Mouse (Mus musculus): ENCODE measurements at regions not wholly inside any gene's neighbourhood (a gene's known extent, or its start where the extent isn't known, plus 50 kb on each side); places are given as distances from the start of the nearest gene placed in this dataset.

DNA sequence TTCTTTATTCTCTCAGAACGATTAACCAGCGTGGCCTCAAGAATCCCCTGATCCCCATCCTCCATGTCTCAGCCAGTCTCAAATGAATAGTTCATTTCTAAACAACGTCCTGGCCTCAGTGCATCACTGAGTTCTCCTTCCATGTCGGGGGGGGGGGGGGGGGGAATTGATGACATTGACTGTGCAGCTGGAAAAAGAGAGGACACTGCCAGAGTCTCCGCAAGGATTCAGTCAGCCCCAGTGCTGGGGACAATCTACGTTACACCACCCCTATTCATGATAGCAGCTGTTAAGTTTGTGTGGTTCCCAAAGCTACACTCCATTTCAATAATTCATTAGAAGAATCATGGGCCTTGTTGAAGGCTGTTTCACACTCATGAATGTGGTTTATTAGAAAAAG is 108.9 kb downstream of the Erv3 start:
- no peak for DNase-seq
- WGBS: 69% methylated on average over 6 of the region's 6 CpGs
- Histone ChIP-seq H3K9me3 (ENCODE audit: low read length) (no peaks in the 10 kb centered on the region), H3K27ac (ENCODE audit: low read depth, low read length) (no peak overlapping the region), H3K9ac (no peak overlapping the region), H3K4me3 (ENCODE audit: low read depth, low read length) (no peak overlapping the region), H3K36me3 (ENCODE audit: insufficient read depth) (no peaks in the 10 kb centered on the region), H3K4me2 (ENCODE audit: low read depth) (no peak overlapping the region), H3K27me3 (ENCODE audit: insufficient read depth, low read length) (no peaks in the 10 kb centered on the region), H3K4me1 (ENCODE audit: insufficient read depth) (no peaks in the 10 kb centered on the region)
- no peak for TF ChIP-seq CTCF (IDR thresholded peaks at IDR 0.05; ENCODE audit: low read depth)
- ATAC-seq: peak; percentile 40; the same call in 1 of the 2 replicates

DNA sequence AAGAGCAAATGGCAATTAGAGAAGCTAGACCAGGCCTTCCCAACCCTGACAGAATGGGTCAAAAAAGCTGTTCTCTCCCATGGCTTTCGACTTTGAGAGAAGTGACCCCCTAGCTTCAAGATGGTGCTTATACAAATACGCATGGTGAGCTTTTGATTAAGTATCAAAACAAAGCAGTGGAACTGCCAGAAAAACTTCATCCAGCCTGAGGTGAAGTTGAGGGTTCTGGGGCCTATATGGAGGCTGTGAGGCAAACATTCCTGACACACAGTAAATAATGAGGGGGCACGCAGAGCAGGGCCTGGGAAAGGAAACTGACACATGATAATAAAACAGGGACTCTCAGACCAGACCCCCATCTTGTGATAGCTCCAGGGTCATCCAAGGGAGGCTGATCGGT is 109.3 kb downstream of the Erv3 start:
- no peak overlapping the region for H3K9ac ChIP-seq
- WGBS: 87% methylated on average over 4 of the region's 4 CpGs
- no peak overlapping the region for H3K4me3 ChIP-seq (ENCODE audit: low read depth, low read length)
- H3K27ac ChIP-seq (ENCODE audit: low read depth, low read length): no peak overlapping the region
- H3K27me3 ChIP-seq (ENCODE audit: insufficient read depth, low read length): no peaks in the 10 kb centered on the region
- H3K36me3 ChIP-seq (ENCODE audit: insufficient read depth): no peaks in the 10 kb centered on the region
- H3K4me2 ChIP-seq (ENCODE audit: low read depth): no peak overlapping the region
- no peaks in the 10 kb centered on the region for H3K4me1 ChIP-seq (ENCODE audit: insufficient read depth)
- ATAC-seq: no peak
- H3K9me3 ChIP-seq (ENCODE audit: low read length): no peaks in the 10 kb centered on the region
- no peak for TF ChIP-seq CTCF (IDR thresholded peaks at IDR 0.05; ENCODE audit: low read depth)
- DNase-seq: no peak

DNA sequence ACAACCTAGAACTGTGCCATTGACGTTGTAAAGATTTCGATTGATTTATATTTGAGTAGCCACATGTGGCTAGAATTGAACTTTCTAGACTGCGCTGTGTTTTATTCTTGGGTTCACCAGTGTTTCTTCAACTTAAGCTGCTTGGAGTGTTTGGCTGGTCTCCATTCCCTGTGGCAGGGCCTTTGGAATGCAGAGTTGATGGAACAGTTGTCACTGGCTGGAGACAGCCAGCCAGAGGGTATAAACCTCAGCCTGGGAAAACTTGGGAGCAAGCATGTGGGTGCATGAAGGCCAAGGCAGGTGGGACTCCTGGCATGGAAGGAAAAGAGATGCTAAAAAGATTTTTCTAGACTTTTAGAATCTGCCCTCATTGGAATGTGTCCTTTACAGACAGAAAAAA is 109.8 kb downstream of the Erv3 start:
- WGBS: 88% methylated on average over 3 of the region's 3 CpGs
- H3K36me3 ChIP-seq (ENCODE audit: insufficient read depth): no peaks in the 10 kb centered on the region

DNA sequence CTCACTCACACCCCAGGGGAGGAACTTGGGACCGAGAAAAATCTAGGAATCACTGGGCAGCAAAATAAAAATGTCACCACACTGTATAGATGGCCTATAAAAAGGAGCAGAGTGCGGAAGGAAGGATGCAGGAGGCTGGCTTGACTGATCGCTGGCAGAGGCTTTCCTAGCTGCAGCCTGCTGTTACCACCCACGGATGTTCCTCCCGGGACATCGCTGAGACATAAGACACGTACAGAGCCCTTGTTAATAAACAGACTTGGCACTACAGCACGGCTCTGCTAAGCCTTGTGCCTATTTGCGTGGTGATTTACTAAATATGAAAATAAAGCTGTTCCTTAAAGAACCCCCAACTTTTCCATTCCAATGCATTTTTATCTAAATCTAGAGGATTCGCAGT is 110.8 kb downstream of the Erv3 start:
- Histone ChIP-seq H3K4me2 (ENCODE audit: low read depth) (no peak overlapping the region), H3K27ac (ENCODE audit: low read depth, low read length) (no peak overlapping the region), H3K4me1 (ENCODE audit: insufficient read depth) (no peaks in the 10 kb centered on the region), H3K9ac (no peak overlapping the region), H3K27me3 (ENCODE audit: insufficient read depth, low read length) (no peaks in the 10 kb centered on the region), H3K9me3 (ENCODE audit: low read length) (no peaks in the 10 kb centered on the region), H3K4me3 (ENCODE audit: low read depth, low read length) (no peak overlapping the region), H3K36me3 (ENCODE audit: insufficient read depth) (no peaks in the 10 kb centered on the region)
- DNase-seq (no peak), ATAC-seq (no peak)
- TF ChIP-seq CTCF (IDR thresholded peaks at IDR 0.05; ENCODE audit: low read depth): no peak
- WGBS: 56% methylated on average over 10 of the region's 10 CpGs

More for the DNA sequence above, 109.8 kb downstream of the Erv3 start:
- H3K9me3 ChIP-seq (ENCODE audit: low read length): no peaks in the 10 kb centered on the region
- H3K27me3 ChIP-seq (ENCODE audit: insufficient read depth, low read length): no peaks in the 10 kb centered on the region
- ATAC-seq (no peak), DNase-seq (no peak)
- no peak overlapping the region for H3K27ac ChIP-seq (ENCODE audit: low read depth, low read length)
- H3K4me3 ChIP-seq (ENCODE audit: low read depth, low read length): no peak overlapping the region
- TF ChIP-seq CTCF (IDR thresholded peaks at IDR 0.05; ENCODE audit: low read depth): no peak
- no peak overlapping the region for H3K4me2 ChIP-seq (ENCODE audit: low read depth)
- no peaks in the 10 kb centered on the region for H3K4me1 ChIP-seq (ENCODE audit: insufficient read depth)
- no peak overlapping the region for H3K9ac ChIP-seq

DNA sequence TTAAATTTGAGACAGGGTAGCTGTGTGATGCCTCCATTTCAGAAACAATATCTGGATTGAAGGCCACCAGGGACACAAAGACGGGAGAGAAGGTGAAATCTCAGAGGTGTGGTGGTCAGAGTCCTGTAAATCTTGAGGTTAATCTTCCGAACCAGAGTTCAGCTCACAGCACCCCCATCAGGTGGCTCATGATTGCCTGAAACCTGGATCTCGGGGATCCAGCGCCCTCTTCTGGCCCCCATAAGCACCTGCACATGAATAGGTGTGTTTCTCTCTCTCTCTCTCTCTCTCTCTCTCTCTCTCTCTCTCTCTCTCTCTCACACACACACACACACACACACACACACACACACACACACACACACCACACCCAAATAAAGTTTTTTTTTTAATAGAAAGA is 111.8 kb downstream of the Erv3 start:
- DNase-seq (no peak), ATAC-seq (no peak)
- H3K36me3 ChIP-seq (ENCODE audit: insufficient read depth): no peaks in the 10 kb centered on the region
- H3K27ac ChIP-seq (ENCODE audit: low read depth, low read length): no peak overlapping the region
- H3K4me1 ChIP-seq (ENCODE audit: insufficient read depth): no peaks in the 10 kb centered on the region
- H3K9ac ChIP-seq: no peak overlapping the region
- H3K4me2 ChIP-seq (ENCODE audit: low read depth): no peak overlapping the region
- no peak overlapping the region for H3K4me3 ChIP-seq (ENCODE audit: low read depth, low read length)
- 81% methylated on average over 4 of the region's 4 CpGs for WGBS
- no peaks in the 10 kb centered on the region for H3K9me3 ChIP-seq (ENCODE audit: low read length)
- TF ChIP-seq CTCF (IDR thresholded peaks at IDR 0.05; ENCODE audit: low read depth): no peak
- no peaks in the 10 kb centered on the region for H3K27me3 ChIP-seq (ENCODE audit: insufficient read depth, low read length)

DNA sequence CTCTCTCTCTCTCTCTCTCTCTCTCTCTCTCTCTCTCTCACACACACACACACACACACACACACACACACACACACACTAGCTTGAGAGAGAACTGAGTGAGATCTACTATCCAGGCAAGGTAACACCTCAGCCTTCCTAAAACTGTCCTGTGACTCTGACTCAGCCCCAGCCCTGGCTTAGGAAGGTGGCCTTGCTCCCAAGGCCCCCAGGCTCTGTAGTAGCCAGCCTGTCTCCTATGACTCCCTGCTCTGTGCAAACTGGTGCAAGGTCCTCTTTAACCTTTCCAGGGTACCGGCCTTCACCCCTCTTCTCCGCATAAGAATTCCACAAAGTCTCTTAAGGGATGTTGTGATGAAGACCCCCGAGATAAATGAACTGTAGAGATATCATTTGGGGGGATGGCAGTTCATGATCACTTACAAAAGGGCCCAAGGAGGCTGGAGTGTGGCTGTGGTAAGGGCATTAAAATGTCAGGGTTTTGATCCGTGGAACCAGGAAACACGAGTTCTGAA is 114.1 kb downstream of the Erv3 start:
- Histone ChIP-seq H3K27ac (ENCODE audit: low read depth, low read length) (no peak overlapping the region), H3K4me3 (ENCODE audit: low read depth, low read length) (no peak overlapping the region), H3K9me3 (ENCODE audit: low read length) (no peaks in the 10 kb centered on the region), H3K4me1 (ENCODE audit: insufficient read depth) (no peaks in the 10 kb centered on the region), H3K36me3 (ENCODE audit: insufficient read depth) (no peaks in the 10 kb centered on the region), H3K9ac (no peak overlapping the region), H3K27me3 (ENCODE audit: insufficient read depth, low read length) (no peaks in the 10 kb centered on the region), H3K4me2 (ENCODE audit: low read depth) (no peak overlapping the region)
- TF ChIP-seq CTCF (IDR thresholded peaks at IDR 0.05; ENCODE audit: low read depth): no peak
- ATAC-seq (no peak), DNase-seq (no peak)
- 92% methylated on average over 5 of the region's 5 CpGs for WGBS

DNA sequence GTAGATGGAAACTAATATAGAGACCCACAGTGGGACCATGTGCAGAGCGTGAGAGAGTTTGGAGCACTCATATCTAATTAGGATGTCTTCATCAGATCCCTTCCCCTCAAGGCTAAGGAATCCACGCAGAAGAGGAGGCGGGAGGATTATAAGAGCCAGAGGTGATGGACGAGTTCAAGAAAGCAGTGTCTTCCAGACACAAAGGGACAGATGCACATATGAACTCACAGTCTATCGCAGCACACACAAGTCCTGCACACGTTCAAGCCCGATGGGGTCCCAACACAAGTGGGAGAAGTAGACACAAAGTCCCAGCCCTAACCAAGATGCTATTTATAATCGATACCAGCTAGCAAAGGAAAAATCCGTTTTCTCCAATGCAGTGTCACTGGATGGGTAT is 114.6 kb downstream of the Erv3 start:
- Histone ChIP-seq H3K9ac (no peak overlapping the region), H3K4me3 (ENCODE audit: low read depth, low read length) (no peak overlapping the region), H3K9me3 (ENCODE audit: low read length) (no peaks in the 10 kb centered on the region), H3K4me1 (ENCODE audit: insufficient read depth) (no peaks in the 10 kb centered on the region), H3K4me2 (ENCODE audit: low read depth) (no peak overlapping the region), H3K27me3 (ENCODE audit: insufficient read depth, low read length) (no peaks in the 10 kb centered on the region), H3K27ac (ENCODE audit: low read depth, low read length) (no peak overlapping the region), H3K36me3 (ENCODE audit: insufficient read depth) (no peaks in the 10 kb centered on the region)
- DNase-seq: no peak
- TF ChIP-seq CTCF (IDR thresholded peaks at IDR 0.05; ENCODE audit: low read depth): no peak
- ATAC-seq: no peak
- 84% methylated on average over 9 of the region's 9 CpGs for WGBS

DNA sequence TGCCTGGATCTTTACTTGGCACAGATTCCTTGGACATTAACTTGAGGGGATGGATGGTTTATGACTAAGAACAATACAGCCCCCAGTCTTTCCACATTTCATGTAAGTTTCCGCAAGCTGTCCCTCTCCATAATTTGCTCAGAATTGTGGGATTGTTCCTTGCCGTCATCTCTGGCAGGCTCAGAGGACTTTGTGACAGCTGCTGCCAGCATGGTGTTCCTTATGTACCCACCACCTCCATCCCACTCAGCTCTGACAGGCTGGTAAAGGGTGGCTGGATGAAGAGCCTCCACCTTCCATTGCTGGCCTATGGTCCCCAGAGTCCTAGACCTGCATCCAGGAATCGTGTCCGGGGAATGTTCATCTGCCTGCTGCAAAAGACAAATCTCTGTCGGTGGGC is 119.1 kb downstream of the Erv3 start:
- DNase-seq (peak; percentile 17), ATAC-seq (no peak)
- Histone ChIP-seq H3K9ac (no peak overlapping the region), H3K27ac (ENCODE audit: low read depth, low read length) (no peak overlapping the region), H3K27me3 (ENCODE audit: insufficient read depth, low read length) (no peaks in the 10 kb centered on the region), H3K9me3 (ENCODE audit: low read length) (no peaks in the 10 kb centered on the region), H3K4me1 (ENCODE audit: insufficient read depth) (no peaks in the 10 kb centered on the region), H3K36me3 (ENCODE audit: insufficient read depth) (no peaks in the 10 kb centered on the region), H3K4me2 (ENCODE audit: low read depth) (no peak overlapping the region), H3K4me3 (ENCODE audit: low read depth, low read length) (no peak overlapping the region)
- no peak for TF ChIP-seq CTCF (IDR thresholded peaks at IDR 0.05; ENCODE audit: low read depth)
- 75% methylated on average over 5 of the region's 5 CpGs for WGBS
